Mouse (Mus musculus): ENCODE data around the gene Ctu1. TPM values are rescaled to one million over a fixed set of nuclear protein-coding genes. Genes with fewer than 3 reads are reported as not detected.
A peak's percentile ranks its signal among the peaks of the same experiment; 100 is the strongest.
"Not testable (repeated sequence)": the region's sequence is repeated elsewhere in the genome, so short reads cannot be mapped to it uniquely, and the experiment has no call there.

Ctu1 gene
- total RNA-seq, 2 experiments from 2014 or later: 2.2 to 2.9 TPM

DNA sequence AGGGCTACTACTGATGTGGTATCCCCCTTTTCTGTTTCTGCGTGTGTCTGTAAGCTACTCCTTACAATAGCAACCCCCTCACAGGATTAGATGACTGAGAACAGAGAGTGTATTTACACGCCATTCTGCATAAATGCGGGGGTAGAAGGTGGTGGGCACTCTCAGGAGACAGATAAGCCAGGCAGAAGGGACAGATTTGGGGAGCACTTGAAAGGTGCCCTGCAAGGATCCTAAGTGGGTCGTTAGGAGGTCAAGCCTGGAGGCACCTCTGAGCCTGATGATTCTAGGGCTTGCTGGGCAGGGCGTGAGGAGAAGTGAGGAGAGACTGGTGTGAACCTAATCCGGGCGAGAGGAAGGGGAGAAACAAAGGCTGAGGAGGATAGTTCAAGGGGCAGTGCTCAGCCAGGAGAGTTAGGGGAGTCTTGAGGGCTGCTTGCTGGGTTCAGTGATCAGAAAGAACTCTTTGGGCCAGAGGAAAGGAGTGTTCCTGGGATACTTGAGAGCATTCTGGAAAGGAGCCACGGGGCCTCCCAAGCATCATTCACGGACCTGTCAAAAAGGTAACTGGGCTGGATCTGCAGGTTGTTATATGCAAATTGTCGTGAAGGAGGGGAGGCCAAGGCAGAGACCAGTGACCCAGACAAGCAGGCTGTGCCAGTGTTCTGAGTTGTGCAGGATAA lies 905 bp downstream of the Ctu1 start:
- intact Hi-C loops (cut with DNase I; ENCODE audit: low total_unique reads): no loop called here
- no peak for DNase-seq

DNA sequence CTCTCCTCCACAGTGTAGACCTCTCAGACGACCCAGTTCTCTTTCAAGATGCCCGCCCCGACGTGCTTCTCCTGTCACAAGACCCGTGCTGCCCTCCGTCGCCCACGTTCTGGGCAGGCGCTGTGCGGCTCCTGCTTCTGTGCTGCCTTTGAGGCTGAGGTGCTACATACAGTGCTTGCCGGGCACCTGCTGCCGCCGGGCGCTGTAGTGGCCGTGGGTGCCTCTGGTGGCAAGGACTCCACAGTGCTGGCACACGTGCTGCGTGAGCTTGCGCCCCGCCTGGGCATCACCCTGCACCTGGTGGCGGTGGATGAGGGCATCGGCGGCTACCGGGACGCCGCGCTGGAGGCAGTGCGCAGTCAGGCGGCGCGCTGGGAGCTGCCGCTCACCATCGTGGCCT lies 3.3 kb downstream of the Ctu1 start:
- intact Hi-C loops (cut with DNase I; ENCODE audit: low total_unique reads): loop anchor here (5.0 kb wide), 1 partner anchor 217 kb away; no protein-coding TSS in a partner anchor
- no peak for DNase-seq

DNA sequence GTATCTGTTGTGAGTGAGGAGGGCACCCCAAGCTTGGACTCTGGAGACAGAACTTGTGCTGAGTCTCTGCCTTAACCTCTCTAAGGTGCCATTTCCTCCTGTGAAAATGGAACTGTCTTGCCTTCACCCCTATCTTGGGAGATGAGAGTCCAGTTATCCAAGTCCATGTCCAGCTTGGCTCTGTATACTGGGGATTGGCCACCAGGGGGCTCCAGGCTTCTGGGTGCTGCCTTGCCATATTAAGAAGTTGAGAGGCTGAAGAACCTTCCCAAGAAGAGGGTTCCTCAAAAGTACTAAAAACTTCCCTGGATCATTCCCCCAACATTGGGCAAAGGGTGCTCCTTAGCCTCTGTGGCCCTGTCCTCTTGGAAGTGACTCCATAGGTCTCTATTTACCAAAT lies 6.7 kb downstream of the Ctu1 start:
- intact Hi-C loops (cut with DNase I; ENCODE audit: low total_unique reads): loop anchor here (5.0 kb wide), 1 partner anchor 214 kb away; no protein-coding TSS in a partner anchor
- peak; percentile 37 for DNase-seq

DNA sequence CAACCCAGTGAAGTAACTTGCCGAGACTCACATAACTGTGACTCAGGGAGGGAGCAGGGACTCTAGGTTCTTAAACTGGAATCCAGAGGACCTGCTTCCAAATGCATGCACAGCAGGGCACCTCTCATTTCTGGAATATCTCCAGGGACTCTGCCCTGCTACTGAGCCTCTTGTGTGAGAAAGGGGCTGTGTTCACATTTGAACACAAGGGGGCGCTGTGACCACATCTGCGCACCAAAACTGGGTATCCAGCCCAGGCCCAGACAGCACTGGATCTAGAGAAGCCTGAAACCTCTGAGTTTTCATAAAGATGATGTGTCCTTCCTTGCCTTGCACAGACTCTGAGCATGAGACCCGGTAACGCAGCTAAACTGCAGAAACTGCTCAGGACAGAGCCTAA lies 9.1 kb downstream of the Ctu1 start:
- DNase-seq: peak; percentile 58
- intact Hi-C loops (cut with DNase I; ENCODE audit: low total_unique reads): loop anchor here (5.0 kb wide), 1 partner anchor 101 kb away; the partner anchor contains the start of gene Klk10

- intact Hi-C loops (cut with DNase I; ENCODE audit: low total_unique reads): loop anchor here (5.0 kb wide), 1 partner anchor 100 kb away; the partner anchor contains the start of gene Klk10
Observed at GRCm38 (mm10) chr7:43682511-43682910, 10.7 kb downstream of the Ctu1 start.

DNA sequence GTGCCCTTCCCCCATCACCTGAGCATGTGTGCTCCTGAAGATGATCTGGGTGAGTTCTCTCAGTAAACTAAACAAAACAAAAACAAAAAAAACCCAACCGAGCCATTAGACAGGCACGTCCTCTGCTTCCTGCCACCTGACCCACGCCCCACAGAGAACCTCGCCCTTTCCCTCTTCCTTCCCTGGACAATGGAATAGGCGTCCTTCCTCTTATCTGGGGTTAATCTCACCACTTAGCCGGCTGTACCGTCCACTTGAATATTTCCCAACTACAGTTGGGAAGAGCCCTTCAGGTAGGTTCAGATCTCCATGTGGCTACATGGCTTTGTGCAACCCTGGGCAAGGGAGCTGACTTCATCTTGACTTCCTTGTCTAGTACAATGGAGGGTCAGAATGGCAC lies 13.3 kb downstream of the Ctu1 start:
- no peak for DNase-seq
- intact Hi-C loops (cut with DNase I; ENCODE audit: low total_unique reads): no loop called here

More at GRCm38 (mm10) chr7:43682511-43682910, 10.7 kb downstream of the Ctu1 start:
- not testable (repeated sequence) for DNase-seq

DNA sequence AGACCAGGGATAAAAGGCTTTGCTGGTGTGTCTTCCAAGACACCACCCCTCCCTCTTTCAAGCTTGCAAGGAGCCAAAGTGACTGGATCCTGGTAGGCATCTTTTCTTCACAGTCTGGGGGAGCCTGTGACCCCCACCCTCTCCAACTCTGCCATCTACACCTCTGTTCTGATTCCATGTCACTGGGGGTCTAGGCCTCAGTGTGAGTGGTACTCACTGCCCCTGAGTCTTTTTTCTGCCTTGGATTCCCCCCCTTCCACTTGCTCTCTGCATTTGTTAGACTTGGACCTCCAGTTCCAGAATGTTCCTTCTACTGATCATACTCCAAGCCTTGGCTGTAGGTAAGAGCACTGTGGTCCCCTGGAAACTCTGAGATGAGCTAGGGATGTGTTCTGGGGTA lies 18.3 kb downstream of the Ctu1 start, which contains the start of gene Klk14:
Gene Klk14 (plus strand): TSS at position 301 of the 400 bp plus-strand sequence.
- no peak for DNase-seq
- intact Hi-C loops (cut with DNase I; ENCODE audit: low total_unique reads): no loop called here

DNA sequence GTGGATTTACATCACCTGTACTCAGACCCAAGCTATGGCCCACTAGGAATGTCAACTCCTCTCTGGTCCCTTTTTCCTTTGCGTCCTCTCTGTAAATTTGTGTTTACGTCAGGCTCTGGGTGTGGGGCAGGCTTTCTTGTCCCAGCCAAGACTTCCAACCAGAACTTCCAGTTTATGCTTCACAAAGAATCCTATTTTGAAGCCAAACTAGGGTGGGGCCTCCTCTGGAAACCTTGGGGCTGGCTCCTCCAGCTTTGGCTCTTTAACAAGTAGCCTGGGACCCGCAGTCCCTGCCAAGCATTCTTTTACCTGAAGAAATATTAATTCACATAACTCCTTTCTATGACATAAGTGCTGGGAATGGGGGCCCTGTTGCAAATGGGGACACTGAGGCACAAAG lies 38.2 kb downstream of the Ctu1 start:
- DNase-seq: no peak
- intact Hi-C loops (cut with DNase I; ENCODE audit: low total_unique reads): no loop called here

- intact Hi-C loops (cut with DNase I; ENCODE audit: low total_unique reads): no loop called here
- DNase-seq: no peak
Observed at GRCm38 (mm10) chr7:43712267-43712666, 40.5 kb downstream of the Ctu1 start, which contains the start of gene Klk13. Klk13 (plus strand) TSS chr7:43712567.

GRCm38 (mm10) chr7:43712917-43713316 lies 41.1 kb downstream of the Ctu1 start:
- intact Hi-C loops (cut with DNase I; ENCODE audit: low total_unique reads): no loop called here
- no peak for DNase-seq

- intact Hi-C loops (cut with DNase I; ENCODE audit: low total_unique reads): no loop called here
- no peak for DNase-seq
Observed at GRCm38 (mm10) chr7:43713741-43714351, 42.0 kb downstream of the Ctu1 start.

Other genes starting within 250 kb of the Ctu1 start
- gene Lim2, start 244.3 kb upstream of the Ctu1 start, total RNA-seq (2021): not detected
- not detected for gene Nkg7, start 234.9 kb upstream of the Ctu1 start, total RNA-seq (2021)
- not detected for gene Cldnd2, start 231.2 kb upstream of the Ctu1 start, total RNA-seq (2021)
- 100 to 1,000 TPM; 341 to 442 TPM for gene Etfb, start 227.9 kb upstream of the Ctu1 start, total RNA-seq (2021)
- under 1 TPM in 1 of 2 experiments, not detected in 1; 0.80 TPM for gene Gm45233, start 227.9 kb upstream of the Ctu1 start, total RNA-seq (2021)
- gene Vsig10l, start 208.9 kb upstream of the Ctu1 start, total RNA-seq (2021): 1 to 10 TPM; 1.4 to 1.8 TPM
- gene Iglon5, start 181.9 kb upstream of the Ctu1 start, total RNA-seq (2021): under 1 TPM; 0.27 to 0.70 TPM
- not detected for gene 4931406B18Rik, start 166.1 kb upstream of the Ctu1 start, total RNA-seq (2021)
- gene Cd33, start 127.6 kb upstream of the Ctu1 start, total RNA-seq (2021): 1 to 10 TPM; 1.7 to 2.1 TPM
- gene Zfp658, start 109.8 kb upstream of the Ctu1 start, total RNA-seq (2021): under 1 TPM; 0.64 to 0.88 TPM
- 1 to 10 TPM; 3.7 to 5.6 TPM for gene Zfp719, start 92.4 kb upstream of the Ctu1 start, total RNA-seq (2021)
- gene Zfp819, start 64.8 kb upstream of the Ctu1 start, total RNA-seq (2021): not detected
- not detected for gene Ceacam18, start 37.3 kb upstream of the Ctu1 start, total RNA-seq (2021)
- gene Siglece, start 11.9 kb upstream of the Ctu1 start, total RNA-seq (2021): under 1 TPM; 0.78 to 0.80 TPM
- gene Klk14, start 18.4 kb downstream of the Ctu1 start, total RNA-seq (2021): not detected
- gene Klk13, start 40.6 kb downstream of the Ctu1 start, total RNA-seq (2021): not detected
- gene Klk12, start 96.9 kb downstream of the Ctu1 start, total RNA-seq (2021): not detected
- gene Klk11, start 102.6 kb downstream of the Ctu1 start, total RNA-seq (2021): not detected
- gene Klk10, start 109.0 kb downstream of the Ctu1 start, total RNA-seq (2021): under 1 TPM in 1 of 2 experiments, not detected in 1; 0.22 TPM
- gene Klk9, start 119.9 kb downstream of the Ctu1 start, total RNA-seq (2021): not detected
- gene Klk8, start 125.6 kb downstream of the Ctu1 start, total RNA-seq (2021): 1 to 10 TPM; 2.4 to 2.7 TPM
- gene Klk7, start 139.3 kb downstream of the Ctu1 start, total RNA-seq (2021): not detected
- not detected for gene Klk6, start 152.5 kb downstream of the Ctu1 start, total RNA-seq (2021)
- gene Klk5, start 170.0 kb downstream of the Ctu1 start, total RNA-seq (2021): not detected
- not detected for gene Klk4, start 209.1 kb downstream of the Ctu1 start, total RNA-seq (2021)